Mouse (Mus musculus): ENCODE results near the gene 6030452D12Rik.

DNA sequence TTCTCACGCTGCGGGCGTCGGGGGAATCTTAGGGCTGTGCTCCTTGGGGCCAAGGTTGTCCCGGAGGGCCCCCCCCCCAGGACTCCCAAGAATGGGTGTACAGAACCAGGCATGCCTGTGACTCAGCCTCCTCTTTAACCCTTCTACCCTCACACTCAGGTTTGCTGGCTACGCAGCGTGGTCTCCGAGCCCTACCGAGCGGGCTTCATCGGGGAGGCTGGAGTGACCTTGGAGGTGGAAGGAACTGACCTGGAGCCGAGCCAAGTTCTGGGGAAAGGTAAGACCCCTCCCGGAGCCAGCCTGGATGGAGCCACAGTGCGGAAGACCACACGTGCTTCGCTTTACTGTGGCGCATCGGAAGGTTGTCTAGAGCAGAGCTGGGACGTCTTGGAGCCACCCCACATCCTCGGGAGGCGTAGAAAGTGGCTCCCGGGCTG, 10.8 kb downstream of the 6030452D12Rik start:
- no peak for TF ChIP-seq CTCF (IDR thresholded peaks at IDR 0.05; ENCODE audit: borderline replicate concordance, insufficient read depth, low read length)
- peak; percentile 14; the same call in 1 of the 2 replicates for TF ChIP-seq POLR2A (IDR thresholded peaks at IDR 0.05; ENCODE audit: low read depth, low read length)

Data from embryonic fibroblast, embryonic 13.5 days (primary cell).